Mouse (Mus musculus): ENCODE data around the gene 1700029I15Rik.

Gene 1700029I15Rik

DNA sequence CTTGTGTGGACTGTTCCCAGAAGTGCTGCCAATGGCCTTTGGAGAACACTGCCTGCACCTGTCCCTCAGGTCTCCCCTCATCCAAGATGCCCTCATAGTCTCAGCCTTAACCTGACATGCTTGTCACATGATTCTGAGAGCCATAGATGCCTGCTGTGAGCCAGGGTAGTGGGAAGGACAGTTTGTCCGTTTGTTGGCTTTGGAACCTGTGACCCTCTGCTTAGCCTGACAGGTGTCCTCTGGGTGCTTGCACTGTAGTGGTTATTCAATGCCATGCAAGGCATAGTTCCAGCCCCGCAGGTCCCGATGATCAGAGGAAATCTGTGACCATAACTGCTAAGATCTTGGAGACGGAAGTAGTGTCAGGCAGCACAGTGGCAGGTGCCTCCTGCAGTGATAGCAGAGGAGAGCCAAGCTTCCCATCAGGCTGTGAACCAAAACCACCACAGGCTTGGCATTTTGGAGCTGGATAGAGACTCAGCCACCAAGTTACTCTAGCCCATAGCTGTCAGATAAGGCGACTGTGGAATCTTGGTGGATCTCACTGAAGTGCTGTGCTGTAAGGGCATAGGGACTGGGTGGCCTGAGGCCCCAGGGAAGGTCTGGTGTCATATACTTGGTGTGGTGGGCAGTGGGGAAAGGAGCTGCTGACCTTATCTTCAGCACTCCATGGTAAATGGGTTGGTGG is at the start of gene 1700029I15Rik:
TSS of gene 1700029I15Rik (plus strand) at position 638 of the 688 bp plus-strand sequence.
- DNase-seq (ENCODE audit: low read depth): no peak

DNA sequence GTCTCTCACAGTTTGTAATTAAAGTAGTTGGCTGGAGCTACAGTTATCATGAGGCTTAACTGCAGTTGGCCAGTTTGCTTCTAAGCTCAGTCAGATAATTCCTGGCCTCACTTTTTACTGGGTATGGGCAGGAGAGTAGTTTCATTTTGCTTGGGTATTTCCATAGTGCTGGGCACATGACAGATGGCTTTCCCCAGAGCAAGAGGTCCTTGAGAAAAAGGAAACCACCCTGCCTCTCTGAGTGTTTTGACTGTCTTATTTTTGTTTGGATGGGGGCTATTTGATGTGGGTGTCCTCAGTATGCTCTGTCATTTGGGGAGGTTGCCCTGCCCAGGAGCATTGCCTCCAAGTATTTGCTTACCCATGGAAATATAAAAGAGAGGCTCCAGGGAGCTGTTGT is 39.9 kb upstream of the 1700029I15Rik start:
- no peak for DNase-seq (ENCODE audit: low read depth)

DNA sequence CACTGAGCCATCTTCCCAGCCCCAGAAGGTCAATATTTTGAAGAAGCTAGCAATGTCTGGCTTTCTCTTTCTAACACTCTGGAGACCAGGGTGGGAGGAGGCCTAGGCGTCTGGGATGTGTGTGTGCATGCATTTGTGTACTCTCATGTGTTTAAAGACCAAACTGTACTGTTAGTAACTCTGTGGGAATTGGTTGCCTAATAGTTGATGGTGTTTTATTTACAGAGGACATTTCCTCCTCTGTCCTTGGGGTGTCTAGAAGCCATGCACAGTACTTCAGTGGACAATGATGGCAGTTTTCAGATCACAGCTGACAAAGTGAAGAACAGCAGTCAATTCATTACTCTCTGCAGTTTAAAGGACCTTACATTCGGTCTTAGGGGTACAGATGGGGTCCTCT is 35.1 kb upstream of the 1700029I15Rik start:
- no peak for DNase-seq (ENCODE audit: low read depth)

DNA sequence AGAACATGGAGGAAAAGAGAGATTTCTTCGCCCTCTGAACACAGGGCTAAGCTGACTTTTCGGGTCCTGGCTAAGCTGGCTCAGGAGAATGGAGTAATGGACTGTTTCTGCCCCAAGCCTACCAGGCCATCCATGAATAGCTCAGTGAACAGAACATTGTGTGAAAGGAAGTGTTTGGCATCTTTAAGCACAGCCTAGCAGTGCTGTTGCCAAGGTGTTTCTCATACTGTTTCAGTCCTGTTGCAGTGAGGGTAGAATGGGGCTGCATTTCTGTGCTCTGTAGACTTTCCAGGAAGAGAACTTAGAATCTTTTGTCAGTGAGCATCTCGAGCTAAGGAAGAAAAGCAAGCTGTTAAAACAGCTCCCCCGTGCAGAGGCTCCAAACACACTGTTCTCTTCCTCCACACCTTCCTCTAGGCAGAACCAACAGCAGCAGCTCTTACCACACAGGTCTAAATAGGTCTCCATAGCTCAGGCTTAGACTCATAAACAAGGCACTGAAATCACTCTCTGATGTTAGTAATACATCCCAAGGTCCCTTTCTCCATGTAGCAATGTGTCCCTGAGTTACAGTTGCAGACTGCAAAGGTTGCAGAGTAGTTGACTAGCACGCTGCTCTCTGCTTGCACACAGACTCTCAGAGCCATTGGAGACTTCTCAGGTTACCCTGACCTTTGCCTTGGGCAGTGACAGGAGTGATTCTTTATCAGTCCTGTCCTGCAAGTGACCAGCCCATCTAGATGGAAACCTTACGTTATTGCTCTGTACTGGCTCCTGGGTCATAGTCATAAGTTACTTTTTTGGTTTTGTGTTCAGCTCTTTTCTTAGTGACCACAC is 32.5 kb upstream of the 1700029I15Rik start:
- DNase-seq (ENCODE audit: low read depth): no peak

DNA sequence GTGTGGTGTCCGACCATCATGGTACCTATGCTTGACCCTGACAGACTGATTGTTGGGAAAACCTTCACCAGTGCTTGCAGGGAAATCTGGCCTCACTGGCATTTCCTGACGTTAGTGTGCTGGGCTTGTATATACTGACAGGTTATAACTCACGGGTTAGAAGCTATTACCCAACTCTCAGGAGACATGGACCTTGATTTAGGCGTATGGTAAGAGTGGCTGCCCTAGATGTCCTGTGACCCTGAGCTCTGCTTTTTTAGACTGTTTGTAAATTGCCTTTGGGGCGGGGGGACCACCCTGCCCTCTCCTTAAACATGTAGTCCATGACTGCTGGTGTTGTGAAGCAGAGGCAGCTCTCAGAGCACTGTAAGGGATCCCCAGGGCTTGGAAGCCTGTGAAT is 31.7 kb upstream of the 1700029I15Rik start:
- no peak for DNase-seq (ENCODE audit: low read depth)

DNA sequence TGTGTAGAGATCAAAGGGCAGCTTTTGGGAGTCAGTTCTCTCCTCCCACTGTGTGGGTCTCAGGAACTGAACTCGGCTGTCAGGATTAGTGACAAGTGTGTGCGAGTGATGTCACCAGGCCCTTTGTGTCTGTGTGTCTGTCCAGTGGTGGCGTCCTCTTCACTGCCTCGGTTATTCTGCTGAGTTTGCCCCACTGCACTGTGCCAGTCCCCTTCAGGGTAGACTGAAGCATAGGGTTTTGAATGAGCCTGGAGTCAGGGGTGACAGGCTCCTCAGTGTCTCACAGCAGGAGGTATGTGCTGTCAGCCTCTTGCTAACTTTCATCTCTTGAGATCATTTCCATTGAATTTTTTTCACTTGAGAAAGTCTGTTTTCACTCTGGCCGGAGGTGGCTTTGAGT is 28.9 kb upstream of the 1700029I15Rik start:
- DNase-seq (ENCODE audit: low read depth): no peak

DNA sequence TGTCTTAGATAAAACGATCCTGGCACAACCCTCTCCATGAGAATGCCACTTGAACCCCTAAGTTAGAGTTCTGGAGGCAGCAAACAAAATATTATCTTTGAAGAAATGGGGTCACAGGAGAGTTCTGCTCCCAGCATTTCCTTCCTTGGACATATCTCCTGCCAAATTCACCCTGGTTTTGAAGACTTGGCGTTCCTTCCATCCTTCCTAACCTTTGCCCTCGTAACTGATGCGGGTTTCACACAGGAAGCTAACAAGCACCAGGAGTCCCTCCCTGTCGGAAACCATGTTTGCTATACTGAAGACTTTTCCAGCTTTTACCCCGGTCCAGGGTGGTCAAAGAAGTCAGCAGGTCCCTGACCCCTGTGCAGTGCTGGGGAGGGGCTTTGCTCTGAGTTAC is 28.1 kb upstream of the 1700029I15Rik start:
- no peak for DNase-seq (ENCODE audit: low read depth)

DNA sequence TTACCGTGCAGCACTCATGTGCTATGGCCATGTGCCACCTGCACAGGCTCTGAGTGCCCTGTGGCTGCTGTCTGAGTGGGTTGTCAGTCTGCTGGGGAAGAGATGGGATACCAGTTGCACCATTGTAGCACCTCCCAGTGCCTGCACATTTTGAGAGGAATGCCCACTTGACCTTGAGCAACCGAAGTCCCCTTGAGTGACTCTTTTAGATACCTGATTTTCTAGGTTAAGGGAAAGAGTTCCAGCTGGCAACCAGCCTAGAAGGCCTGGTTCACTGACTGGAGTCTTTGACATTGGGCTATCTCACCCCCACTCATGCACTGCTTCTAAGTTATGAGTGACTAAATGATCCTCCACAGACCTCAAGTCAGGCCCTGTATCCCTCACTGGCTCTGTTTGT is 23.0 kb upstream of the 1700029I15Rik start:
- no peak for DNase-seq (ENCODE audit: low read depth)

DNA sequence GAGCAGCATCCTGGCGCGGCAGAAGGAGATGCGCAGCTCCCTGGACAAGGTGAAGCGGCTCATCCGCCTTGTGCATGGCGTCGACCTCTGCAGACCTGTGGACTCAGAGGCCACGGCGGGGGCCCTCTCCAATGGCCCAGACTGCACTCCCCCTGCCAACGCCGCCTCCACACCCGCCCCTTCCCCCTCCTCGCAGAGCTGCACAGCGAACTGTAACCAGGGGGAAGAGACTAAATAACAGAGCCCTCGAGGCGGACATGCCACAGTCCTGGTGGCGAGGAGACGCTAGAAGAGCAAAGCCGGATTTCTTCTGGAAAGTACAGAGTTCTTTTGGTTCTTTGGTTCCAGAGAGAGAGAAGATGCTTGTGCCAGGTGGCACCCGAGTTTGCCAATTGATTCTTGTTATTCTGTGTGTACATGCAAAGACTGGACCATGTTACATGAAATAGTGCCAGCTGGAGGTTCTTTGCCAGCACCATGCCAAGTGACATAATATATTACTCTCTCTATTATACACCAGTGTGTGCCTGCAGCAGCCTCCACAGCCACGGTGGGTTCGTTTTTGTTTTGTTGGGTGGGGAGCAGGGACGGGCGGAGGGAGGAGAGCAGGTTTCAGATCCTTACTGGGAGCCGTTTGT is 22.0 kb upstream of the 1700029I15Rik start:
- DNase-seq (ENCODE audit: low read depth): no peak

DNA sequence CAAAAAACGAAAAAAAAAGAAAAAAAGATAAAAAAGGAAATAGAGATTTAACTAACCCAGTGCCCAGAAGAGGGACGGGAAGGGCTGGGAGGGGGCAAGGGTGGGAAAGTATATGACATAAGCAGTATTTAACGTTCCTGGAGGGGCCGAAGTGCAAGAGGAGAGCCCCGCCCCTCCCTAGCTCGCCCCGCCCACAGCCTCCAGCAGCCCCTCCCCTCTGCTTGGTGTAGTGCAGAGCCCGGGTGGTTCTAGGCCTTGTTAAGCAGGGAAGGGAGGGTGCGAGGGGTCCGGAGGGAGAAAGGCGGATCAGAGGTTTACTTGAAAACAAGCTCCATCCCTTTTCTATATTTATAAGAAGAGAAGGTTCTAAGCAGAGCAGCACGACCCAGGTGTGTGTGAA is 21.4 kb upstream of the 1700029I15Rik start:
- DNase-seq (ENCODE audit: low read depth): no peak

DNA sequence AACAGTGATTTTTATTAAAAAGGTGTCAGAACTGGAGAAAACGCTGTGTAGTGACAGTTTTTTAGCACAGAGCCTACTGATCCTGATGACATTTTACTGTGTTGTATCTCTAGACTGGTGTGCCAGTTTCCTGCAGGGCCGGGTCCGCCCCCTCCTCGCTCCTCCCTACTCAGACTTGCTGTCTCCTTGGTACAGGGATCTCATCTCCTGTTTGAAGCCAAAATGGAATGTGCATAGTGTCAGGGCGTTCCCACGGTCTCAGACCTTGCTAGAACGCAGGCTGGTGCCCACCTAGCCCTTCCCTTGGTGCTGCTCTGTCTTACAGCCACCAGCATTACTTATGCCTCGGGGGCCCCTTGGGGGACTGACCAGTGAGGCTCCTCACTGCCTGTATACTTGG is 20.5 kb upstream of the 1700029I15Rik start:
- DNase-seq (ENCODE audit: low read depth): no peak

DNA sequence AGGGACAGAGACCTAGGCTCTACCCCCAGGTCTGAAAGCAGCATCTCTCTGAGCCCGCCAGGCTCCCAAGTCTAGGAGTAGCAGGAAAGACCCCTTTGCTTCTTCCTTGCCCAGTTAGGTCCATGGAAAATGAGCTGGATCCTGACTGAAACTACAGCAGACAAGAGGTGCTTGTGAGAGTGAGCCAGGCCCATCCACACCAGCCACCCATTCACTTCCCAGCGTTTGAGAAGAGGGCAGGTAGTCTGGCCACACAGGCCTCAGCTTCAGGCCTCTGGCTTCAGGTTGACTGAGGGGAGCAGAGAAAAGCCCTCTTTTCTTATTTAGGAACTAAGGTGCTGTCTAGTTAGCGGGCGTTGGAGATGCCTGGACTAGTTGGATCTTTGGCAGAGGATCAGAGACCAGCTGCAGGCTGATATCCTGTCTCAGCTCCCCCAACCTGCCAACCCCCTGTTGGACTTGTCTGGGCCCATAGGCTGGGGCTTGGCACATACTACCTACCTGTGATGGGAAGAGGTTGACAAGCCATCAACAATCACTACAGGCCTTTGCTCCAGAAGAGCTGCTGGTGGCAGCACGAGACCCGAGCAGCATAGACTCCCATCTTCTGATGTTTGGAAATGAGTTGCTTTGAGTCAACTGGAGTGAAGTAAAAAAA is 19.6 kb upstream of the 1700029I15Rik start:
- no peak for DNase-seq (ENCODE audit: low read depth)

DNA sequence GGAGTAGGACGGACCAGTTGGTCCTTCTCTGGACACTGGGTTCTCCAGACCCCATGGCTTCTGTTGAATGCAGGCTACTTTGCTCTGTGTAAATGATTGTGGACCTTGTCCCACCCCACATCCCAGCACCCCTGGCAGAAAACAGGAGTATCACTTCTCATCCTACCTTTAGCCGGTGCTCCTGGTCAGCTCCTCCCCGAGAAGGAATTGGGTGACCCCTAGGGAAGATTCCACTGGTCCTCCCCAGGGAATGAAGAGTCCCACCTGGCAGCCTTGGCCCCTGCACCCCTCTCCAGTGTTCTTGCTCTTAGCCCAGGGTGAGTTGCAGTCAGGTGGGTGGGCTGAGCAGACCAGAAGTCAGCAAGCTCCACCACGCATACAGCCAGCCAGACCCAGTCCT is 18.3 kb upstream of the 1700029I15Rik start:
- no peak for DNase-seq (ENCODE audit: low read depth)

DNA sequence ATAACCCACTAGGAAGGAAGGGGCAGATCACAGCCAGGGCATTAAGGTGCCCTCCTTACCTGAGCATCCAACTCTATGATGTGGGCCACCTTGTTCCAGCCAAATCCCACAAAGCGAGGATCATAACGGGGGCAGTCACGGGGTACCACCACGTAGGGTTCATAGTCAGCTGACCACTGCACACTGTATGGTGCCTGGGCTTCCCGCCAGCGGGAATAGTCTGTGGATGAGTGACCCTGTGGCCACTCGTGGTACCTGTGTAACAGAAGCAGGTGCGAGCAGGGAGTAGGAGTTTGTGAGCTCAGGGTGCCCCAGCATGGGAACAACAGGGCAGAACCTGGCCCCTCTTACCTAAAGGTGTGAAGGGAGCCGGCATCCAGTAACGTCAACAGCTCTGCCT is 16.8 kb upstream of the 1700029I15Rik start:
- no peak for DNase-seq (ENCODE audit: low read depth)

DNA sequence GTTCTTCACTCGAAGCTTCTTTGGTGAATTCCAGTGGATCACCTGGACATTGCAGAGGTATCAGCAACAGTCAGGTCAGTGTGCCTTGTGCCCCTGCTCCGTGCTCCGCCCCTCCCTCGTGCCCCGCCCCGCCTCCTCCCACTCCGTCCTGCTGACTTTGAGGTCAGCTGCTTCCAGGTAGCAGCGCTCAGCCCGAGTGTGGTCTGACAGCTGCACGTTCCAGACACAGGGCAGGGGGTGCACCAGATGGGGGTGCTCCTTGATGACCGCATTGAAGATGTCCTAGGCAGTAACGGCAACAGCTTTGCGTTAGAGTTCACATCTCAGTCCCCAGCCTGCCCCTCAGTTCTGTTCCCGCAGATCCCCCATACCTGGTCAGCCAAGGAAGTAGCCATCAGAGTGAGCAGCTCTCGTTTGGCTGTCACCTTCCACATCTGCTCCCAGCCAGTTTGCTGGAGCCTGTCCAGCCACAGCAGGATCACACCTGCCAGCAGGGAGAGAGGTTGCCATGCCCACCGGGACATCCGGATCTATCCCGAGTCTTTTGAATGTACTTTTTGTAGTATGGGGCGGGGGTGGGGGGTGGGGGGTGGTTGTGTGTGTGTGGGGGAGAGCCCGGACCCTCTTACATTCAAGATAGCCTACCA is 14.8 kb upstream of the 1700029I15Rik start:
- DNase-seq (ENCODE audit: low read depth): no peak

DNA sequence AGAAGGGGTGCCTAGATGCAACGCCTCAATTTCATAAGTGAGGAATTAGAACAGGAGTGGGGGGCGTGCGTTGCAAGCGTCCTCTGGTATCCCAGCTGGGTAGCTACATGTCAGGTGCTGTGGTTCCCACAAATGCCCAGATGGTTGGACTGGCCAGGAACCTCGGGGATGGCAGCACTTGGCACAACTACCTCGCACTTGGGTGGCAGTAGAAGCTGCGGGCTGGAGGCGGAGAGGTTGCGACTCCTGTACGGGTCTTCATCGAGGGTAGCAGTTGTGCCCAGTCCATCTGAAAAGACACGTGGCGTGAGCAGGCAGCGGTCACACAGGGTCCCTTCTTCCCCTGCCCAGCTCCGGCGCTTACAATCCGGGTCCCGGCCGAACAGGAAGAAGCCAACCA is 12.0 kb upstream of the 1700029I15Rik start:
- no peak for DNase-seq (ENCODE audit: low read depth)

DNA sequence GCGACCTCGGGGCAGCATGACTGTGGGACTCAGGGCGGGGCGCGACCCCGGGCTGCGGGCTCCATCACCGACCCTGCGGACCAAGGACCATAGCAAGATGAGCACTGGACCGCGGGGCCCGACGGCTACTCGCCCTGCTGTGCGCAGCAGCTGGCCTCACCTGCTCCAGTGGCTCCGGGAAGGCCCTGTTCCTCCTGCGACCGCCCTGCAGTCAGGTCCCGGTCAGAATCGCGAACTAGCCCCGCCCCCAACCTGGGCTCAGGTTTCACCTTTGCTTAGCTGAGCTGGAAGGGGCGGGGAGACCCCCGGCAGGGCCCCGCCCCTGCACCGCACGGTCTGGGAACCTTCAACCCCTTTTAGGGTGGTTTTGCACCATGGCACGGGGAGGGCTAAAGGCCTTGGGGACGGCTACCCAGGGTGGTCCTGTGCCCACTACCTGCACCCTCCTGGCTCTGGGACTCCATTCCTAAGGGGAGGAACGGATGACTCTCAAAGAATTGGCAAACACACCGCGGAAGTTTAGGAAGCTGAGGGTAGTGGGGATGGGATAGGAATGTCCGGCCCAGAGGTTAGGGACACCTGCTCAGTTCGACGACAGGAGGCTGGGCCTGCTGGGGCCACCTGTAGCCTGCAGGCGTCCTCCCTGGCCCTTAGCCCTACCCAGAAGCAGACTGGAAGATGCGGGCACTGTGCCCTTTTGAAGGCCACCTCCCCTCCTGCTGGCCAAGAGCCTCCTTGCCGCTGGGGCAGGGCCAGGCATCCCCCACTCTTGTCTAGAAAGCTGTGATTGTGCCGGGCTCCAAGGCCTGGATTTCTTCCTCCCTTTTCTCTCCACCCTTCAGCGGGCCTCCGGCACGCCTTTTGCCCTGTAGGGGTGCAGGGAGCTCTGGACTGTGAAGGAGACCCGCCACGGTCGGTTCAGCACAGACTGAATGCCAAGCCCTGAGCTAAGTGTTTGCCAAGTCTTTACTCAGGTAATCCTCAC is 11.2 kb upstream of the 1700029I15Rik start:
- DNase-seq (ENCODE audit: low read depth): no peak

DNA sequence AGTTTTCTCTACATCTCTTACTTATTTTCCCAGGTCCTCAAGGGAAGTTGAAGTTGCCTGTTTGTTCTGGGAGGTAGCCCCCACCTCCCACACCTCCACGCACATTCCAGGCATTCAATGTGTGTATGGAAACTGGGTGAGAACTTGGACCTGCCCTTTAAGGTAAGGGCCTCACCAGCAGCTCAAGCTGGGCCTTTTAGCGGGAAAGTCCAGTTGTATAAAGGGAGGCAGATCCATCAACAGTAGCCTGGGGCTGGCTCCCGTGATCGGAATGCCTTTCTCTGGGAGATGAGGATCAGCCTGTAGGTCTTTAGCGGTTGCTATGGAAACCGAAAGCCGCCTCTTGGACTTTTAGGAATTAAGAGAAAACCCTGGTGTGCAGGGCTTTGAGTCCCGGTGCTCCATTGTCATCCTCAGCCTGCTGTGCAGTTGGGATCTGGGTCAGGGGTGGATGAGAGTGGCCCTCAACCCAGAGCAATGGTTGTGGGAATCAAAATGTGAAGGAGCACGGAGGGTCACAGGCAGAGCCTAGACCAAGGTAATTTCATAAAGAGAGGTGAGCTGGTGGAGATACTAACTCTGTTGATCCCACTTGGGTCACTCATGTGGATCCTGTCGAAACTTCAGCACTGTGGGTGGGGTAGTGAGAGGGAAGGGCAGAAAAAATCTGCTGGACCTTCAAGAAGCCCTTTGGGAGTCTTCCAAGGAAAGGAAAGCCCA is 10.2 kb upstream of the 1700029I15Rik start:
- DNase-seq (ENCODE audit: low read depth): no peak

DNA sequence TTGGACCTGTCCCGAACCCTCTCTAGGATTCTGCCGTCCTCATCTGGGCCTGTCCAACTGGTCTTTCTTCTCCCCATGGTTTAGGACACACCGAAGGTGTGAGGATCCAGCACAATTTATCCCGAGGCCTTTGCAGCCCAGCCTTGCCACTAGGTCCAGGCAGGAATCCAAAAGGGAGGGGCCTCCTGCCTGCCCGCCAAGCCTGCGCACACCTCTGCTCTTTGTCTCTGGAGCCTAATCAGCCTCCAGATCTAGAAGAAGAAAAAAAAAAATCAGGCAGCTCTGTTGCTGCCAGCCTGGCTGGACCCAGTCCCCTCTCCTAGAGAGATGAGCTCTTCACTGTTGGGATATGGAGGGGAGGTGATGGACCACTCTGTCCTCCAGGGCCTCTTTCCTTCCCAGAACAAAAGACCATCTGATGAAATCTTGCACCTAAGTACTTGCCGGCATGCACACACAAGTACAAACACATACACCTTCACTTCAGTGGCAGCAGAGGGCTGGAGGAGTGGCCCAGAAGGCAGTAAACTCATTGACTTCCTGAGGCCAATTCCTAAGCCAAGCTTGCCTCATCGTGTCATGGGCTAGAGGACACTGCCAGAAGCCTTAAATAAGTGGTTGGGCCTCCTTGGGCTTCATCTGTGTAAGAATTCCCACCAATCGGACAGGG is 9.4 kb upstream of the 1700029I15Rik start:
- DNase-seq (ENCODE audit: low read depth): no peak

DNA sequence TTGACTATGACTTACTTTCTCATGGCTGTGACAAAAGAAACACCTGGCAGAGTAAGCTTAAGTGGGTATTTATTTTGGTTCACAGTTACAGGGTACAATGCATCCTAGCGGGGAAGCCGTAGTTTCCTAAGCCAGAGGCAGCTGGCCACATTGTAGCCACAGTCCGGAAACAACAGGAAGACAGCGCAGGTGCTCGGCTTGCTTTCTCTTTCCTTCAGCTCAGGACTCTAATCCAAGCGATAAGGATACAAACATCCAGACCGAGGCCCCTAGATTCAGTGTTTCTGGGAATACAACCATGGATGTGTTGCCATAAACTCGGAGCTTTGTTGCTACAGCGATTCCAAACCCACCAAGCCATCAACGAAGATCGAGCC is 8.9 kb upstream of the 1700029I15Rik start:
- DNase-seq (ENCODE audit: low read depth): no peak
